Mouse (Mus musculus): Measurements from ENCODE around the gene Rchy1.

The Rchy1 gene

GRCm38 (mm10) chr5:91962639-91963440 lies at the start of gene Rchy1:
Rchy1 (minus strand) TSS chr5:91963068.
- peak; percentile 90 for DNase-seq (ENCODE audit: low read depth, low spot score)

- no peak for DNase-seq (ENCODE audit: low read depth, low spot score)
These were observed 48.9 kb upstream of the Rchy1 start for GRCm38 (mm10) chr5:92011756-92012155.

GRCm38 (mm10) chr5:92009827-92010226 lies 47.0 kb upstream of the Rchy1 start:
- DNase-seq (ENCODE audit: low read depth, low spot score) = no peak

DNA sequence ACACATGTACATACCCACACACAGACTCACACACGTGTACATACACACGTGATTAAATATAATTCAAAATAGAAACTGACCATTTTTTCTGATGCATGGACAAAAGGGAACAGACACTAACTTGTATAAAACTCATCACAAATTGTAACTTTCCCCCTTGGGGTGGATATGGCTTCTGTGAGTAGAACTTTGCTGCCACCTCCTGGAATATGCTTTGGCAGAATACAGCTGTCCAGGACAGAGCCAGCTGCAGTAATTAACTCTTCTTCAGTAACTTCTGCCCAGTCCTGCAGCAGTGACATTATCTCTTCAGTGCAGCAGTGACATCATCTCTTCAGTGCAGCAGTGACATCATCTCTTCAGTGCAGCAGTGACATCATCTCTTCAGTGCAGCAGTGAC lies 40.1 kb upstream of the Rchy1 start:
- DNase-seq (ENCODE audit: low read depth, low spot score) = peak; percentile 16

DNA sequence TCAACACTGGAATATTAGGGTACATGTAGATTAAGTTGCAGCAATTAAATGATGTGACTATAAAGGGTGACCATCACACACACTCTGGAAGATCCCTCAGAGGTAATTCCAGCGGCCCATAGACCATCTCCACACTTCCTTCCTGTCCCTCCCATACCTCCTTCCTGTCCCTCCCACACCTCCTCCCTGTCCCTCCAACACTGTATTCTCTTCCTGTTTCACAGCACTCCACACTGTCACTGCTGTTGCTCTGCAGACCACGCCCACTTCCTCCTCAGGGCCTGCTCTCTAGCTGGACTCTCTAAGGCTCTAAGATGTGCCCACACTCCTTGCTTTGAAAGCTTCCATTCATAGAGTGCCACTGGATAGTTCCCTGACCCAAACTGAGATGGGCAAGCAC lies 37.9 kb upstream of the Rchy1 start:
- no peak for DNase-seq (ENCODE audit: low read depth, low spot score)

- DNase-seq (ENCODE audit: low read depth, low spot score) = no peak
These were observed 31.7 kb upstream of the Rchy1 start for GRCm38 (mm10) chr5:91994546-91994945.

GRCm38 (mm10) chr5:91993061-91993460 lies 30.2 kb upstream of the Rchy1 start:
- no peak for DNase-seq (ENCODE audit: low read depth, low spot score)

- no peak for DNase-seq (ENCODE audit: low read depth, low spot score)
These were observed 28.5 kb upstream of the Rchy1 start for GRCm38 (mm10) chr5:91991191-91991937.

DNA sequence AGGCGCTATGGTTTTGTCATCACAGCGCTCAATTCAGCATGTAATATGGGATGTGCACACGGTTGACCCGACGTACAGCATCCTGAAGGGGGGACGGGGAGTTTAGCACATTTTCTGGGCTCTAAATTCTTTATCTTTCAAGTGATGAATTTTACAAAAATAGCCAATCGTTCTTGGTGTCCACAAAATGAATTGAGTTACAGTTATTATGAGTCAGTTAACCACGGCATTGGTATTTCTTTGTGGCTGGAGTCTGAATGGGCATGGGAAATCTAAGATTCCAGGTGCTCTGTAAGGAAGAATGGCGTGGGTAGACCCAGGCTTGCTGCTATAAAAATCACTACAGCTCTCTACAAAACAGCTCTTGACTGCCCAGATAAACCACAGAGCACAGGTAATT lies 26.4 kb upstream of the Rchy1 start:
- DNase-seq (ENCODE audit: low read depth, low spot score) = no peak

- DNase-seq (ENCODE audit: low read depth, low spot score) = no peak
These were observed 24.9 kb upstream of the Rchy1 start for GRCm38 (mm10) chr5:91987799-91988198.

- DNase-seq (ENCODE audit: low read depth, low spot score) = no peak
These were observed 24.4 kb upstream of the Rchy1 start, which contains the start of gene Odaph for GRCm38 (mm10) chr5:91987236-91987635. Odaph (plus strand) TSS chr5:91987475.

- DNase-seq (ENCODE audit: low read depth, low spot score) = no peak
These were observed 22.9 kb upstream of the Rchy1 start for GRCm38 (mm10) chr5:91985721-91986120.

GRCm38 (mm10) chr5:91983490-91983889 lies 20.6 kb upstream of the Rchy1 start:
- DNase-seq (ENCODE audit: low read depth, low spot score) = no peak

- no peak for DNase-seq (ENCODE audit: low read depth, low spot score)
These were observed 18.4 kb upstream of the Rchy1 start for GRCm38 (mm10) chr5:91981176-91981840.

- no peak for DNase-seq (ENCODE audit: low read depth, low spot score)
These were observed 14.5 kb upstream of the Rchy1 start for GRCm38 (mm10) chr5:91977397-91977770.

DNA sequence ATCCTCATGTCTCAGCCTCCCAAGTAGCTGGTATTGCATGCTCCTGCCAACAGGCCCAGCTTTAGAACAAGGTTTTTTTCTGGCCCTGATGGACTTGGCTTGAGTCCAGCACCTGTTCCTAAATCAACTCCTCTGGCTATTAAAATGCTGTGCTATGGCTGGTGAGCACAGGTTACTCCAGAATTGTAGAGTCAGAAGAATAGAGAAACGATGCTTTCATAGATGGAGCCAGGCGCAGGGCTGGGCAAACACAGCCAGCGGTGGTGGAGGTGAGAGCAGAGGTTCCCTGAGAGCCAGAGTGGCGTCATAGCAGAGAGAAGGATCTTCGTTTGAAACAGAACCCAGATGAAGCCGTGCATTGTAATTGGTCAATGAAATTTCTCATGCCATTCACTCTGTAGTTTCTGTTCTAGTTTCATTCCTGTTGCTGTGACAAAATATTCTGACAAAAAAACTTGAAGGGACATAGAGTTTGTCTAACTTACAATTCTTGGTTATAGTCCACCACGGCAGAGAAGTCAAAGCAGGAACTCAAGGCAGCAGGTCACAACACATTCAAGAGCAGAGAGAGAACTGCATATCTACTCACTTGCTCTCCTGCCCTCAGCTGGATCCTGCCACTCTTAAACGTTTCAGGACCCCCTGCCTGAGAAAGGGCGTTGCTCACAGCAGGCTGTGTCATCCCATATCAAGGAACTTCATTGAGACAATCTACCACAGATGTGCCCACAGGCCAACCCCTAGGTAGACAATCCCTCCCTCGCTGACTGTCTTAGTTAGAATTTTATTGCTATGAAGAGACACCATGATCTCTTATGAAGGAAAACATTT lies 13.9 kb upstream of the Rchy1 start:
- DNase-seq (ENCODE audit: low read depth, low spot score) = no peak

GRCm38 (mm10) chr5:91975758-91976157 lies 12.9 kb upstream of the Rchy1 start:
- no peak for DNase-seq (ENCODE audit: low read depth, low spot score)

- no peak for DNase-seq (ENCODE audit: low read depth, low spot score)
These were observed 11.1 kb upstream of the Rchy1 start for GRCm38 (mm10) chr5:91974002-91974401.

GRCm38 (mm10) chr5:91972046-91972445 lies 9.2 kb upstream of the Rchy1 start:
- DNase-seq (ENCODE audit: low read depth, low spot score) = no peak

DNA sequence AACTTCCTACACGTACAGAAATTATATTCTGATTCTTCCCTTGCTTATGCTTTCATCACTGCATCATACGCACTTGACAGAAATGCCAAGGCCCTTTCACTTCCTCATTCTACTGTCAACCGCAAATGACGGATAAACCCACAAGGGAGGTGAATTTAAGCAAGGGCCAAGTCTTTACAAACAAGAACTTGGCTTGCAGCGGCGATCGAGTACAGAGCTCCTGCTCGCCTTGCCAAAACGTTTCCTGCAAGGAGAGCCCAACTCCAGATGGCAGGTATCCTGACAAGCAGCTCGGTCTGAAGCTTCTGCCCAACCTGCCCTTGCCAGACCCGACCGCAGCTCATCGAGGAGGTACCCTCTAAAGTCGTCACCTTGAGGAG lies 619 bp downstream of the Rchy1 start:
- DNase-seq (ENCODE audit: low read depth, low spot score) = no peak

DNA sequence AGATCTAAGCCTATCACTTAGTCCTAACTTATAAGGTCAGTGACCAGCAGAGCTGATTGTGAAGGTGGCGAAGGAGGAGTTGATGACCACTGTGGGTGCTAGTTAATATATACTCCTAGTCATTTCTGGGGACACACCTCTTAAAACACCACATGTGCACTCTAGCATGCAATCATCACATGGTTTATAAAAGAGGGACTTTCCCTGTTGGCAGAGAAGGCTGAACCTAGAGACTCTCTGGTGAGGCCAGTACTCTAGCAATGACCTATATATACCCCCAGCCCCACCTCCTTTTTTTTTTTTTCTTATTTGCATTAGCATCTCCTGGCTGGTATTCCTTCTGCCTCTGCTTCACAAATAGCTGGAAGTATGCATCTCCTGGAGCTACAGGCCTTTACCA lies 1.5 kb downstream of the Rchy1 start:
- no peak for DNase-seq (ENCODE audit: low read depth, low spot score)
